Mouse (Mus musculus) liver, postnatal 0 days (tissue): ENCODE measurements around the gene Veph1.

Source experiments
- CTCF ChIP-seq: sonication (generic); IDR thresholded peaks from 2 replicates; pipeline ENCODE4 v1.5.1; 2016; ENCODE audit warnings: antibody characterized with exemption, low read depth
- EP300 ChIP-seq: IDR thresholded peaks from 2 replicates; pipeline ENCODE4 v1.6.1; 2016; ENCODE audit warnings: antibody characterized with exemption, low read depth, mild to moderate bottlenecking

DNA sequence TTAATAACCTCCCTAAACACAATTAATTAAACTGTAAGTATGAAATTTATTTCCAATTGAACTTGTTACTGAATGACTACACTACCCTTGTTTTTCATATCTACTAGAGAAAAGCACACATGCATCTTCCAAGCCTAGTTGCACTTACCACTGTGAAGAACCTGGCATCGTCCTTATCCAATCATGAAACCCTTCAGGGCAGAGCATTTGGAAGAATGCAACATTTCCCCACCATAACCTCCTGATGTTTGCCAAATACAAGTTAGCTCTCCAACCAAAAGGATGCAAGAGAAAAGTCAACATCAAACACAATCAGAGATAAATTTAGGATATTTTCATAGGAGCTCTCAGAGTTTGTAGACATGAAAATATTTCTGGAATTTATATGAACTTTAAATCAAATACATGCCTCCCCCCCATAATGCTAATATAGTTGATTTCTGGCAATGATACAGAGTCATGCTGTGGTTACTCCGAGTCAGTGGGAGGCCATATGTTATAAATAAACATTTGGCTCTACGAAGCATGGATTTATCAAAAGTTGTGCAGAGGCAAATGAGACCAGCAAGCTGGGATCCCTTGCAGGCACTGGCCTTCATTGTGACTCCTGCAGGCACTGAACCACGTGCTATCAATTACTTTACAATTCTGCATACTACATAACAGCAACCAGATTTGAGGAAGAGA lies 165.2 kb downstream of the Veph1 start:
- TF ChIP-seq CTCF (no peak), EP300 (no peak)
